Mouse (Mus musculus) frontal cortex, adult (tissue): ENCODE measurements at regions not wholly inside any gene's neighbourhood (a gene's known extent, or its start where the extent isn't known, plus 50 kb on each side); places are given as distances from the start of the nearest gene placed in this dataset.

ENCODE experiments used
- ATAC-seq: cut with Nextera tagmentation; 2 replicates; pipeline ENCODE4 v1.9.2; 2017; ENCODE audit warnings: mild to moderate bottlenecking, moderate library complexity, mixed read lengths; ENCODE audit not compliant: low TSS enrichment

DNA sequence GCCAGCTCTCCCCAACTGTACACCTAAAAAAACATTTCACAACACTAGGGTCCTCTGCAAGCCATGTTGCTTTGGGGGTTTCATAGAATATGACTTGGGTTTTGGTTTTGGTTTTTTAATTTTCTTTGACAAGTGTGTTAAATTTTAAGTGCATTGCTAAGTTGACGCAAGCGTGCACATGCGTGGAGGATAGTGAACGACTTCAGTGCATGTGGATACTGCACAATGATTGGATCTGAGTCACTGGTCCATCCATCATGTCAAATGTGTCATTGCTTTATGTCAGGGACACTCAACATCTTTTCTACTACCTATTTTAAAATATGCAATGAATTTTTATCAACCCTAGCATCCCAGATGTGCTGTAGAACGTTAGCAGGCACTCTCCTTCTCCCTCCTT is 134.5 kb upstream of the Pum3 start:
- ATAC-seq: no peak

DNA sequence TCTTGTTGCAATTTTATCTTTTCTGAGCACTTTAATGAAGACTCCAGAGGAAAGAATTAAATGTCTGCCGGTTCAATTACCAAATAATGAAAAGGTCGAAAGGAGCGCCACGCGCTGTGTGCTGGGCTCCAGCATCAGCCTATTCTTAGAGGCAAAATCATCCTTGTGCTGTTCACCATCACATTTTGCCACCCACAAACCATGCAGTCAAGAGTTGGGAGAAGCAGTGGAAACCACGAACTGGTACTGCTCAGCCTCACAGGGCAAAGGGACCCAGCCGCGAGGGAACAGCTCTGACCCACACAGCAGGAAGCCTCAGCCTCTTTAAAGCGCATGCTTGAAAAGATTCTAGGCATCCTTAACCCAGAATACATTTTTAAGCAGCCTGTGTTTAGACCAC is 134.0 kb upstream of the Pum3 start:
- peak; percentile 60 for ATAC-seq

DNA sequence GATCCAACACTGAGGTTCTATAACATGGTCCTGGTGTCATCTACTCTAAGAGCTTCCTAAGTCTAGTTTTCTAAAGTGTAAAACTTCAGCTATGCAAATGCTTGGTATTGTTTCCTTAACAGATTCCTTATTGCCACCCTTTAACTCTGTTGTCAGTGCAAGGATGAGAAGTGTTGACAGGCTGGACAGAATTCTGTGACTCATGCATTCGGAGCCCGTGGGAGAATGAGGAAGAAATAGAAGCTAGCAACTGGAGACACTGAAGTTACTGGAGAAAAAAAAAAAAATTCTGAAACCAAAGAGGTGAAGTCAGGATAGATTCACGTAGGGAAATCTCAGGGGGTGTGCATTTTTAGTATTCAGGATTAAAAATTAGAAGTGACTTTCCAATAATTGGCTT is 128.6 kb upstream of the Pum3 start:
- ATAC-seq: peak; percentile 90

DNA sequence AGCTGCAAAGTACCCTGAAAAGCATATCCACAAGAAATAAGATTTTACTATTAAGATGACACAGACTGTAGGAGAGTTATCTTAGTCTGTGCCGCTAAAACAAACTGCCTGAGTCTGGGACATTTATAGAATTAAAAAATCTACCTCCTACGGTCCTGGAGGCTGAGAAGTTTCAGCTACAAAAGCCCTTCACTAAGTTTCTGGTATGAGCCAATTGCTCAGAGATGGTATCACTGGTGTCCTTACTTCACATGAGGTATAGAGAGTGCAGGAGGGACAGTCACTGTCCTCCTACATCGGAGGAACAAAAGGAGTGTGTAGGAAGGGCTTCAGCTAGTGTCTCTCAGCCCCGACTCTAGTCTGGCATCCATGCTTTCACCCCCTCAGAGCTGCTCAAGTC is 127.1 kb upstream of the Pum3 start:
- peak; percentile 55 for ATAC-seq

DNA sequence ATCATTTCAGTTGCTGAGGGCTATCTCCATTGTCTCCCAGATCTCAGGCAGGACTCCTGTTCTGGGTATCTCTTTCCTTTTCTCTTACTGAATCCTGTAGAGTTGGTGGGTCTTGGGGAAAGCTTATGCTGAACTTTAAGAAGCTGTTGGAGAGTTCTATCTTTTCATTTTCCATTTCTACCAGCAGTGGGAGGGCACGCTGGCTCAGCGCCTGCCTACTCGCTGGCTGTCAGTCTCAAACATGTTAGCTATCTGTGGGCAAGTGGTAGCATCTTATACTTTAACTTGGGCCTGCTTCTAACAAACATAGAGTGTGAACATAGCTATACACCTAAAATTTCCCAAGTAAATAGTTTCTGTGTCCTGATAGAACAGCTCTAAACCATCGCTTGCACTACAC is 125.2 kb upstream of the Pum3 start:
- ATAC-seq: peak; percentile 39

DNA sequence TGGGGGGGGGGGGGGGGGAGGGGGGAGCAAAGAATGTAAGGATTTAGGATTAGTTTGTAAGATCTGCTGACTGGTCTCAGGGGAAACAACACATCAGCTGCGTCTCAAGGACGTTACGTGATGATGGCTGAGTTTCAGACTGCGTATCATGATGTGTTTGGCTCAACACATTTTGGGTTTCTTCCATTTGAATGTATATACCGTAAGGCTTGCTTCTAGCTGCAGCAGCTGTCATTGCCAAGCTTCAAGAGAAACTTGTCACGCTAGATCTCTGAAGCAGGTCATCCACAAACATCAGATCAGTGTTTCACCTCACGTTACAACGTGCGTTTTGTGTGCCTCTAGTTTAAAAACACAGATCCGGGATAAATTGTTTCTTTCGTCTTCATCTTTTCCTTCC is 123.6 kb upstream of the Pum3 start:
- peak; percentile 16; the same call in 1 of the 2 replicates for ATAC-seq

DNA sequence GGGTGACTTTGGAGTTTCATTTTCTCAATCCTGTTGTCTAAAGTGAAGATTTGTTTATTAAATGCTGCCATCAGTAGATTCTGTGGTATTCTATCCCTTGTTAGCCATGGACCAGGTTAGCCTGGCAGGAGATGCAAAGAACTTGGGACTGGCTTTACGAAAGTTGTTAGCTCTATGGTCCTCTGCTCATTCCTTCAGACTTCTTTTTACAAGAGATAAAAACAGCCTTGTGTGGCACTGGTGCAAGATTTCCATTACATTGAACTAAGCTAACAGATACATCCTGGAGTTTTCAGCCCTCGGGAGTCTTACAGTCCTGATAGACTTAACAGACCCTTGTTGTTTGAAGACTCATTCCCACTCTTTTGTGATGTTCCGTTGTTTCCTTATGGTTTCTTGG is 108.1 kb upstream of the Pum3 start:
- no peak for ATAC-seq

DNA sequence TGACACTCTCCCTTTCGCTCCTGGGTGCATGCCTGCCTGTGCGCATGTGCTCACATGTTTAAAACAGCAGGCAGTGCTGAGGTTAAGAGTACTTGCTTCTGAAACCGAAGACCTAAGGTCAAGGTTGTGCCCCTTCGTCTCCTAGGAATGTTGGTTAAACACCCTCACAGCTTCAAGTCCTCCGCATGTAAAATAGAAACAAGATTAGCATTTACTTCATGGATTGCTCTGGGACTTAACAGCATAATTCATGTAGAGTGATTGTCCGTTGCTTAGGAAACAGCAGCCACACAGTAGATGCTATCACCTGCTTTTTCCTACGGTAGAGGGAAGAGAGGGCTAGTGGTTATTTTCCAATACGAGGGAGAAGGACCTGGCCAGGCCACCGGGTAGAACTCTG is 107.4 kb upstream of the Pum3 start:
- no peak for ATAC-seq

DNA sequence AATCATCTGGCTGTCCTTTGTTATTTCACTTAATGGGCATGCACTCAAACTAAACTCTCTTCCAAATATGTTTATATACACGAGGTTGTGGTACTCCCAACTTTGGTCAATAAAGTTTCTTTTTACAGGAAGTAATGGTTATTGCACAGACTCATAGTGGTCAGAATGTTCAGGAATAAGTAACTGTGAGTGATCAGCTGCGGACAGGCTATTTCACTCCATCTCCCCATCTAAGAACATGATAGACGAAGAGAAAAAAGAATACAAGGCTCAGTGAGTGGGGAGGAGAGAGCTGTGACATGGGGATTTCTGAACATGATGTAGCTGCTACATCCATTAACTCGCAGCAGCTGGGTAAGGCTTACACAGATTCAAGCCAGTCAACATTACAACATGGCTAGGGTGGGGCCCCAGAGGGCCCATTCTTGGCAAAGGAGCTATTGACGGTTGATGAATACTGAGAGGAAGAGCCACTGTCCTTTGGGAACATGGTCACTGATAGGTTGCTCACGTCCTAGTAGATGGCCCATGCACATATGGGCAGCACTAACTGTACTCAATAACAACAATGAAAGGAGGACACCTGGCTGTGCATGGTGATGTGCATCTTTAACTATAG is 98.4 kb upstream of the Pum3 start:
- ATAC-seq: no peak

DNA sequence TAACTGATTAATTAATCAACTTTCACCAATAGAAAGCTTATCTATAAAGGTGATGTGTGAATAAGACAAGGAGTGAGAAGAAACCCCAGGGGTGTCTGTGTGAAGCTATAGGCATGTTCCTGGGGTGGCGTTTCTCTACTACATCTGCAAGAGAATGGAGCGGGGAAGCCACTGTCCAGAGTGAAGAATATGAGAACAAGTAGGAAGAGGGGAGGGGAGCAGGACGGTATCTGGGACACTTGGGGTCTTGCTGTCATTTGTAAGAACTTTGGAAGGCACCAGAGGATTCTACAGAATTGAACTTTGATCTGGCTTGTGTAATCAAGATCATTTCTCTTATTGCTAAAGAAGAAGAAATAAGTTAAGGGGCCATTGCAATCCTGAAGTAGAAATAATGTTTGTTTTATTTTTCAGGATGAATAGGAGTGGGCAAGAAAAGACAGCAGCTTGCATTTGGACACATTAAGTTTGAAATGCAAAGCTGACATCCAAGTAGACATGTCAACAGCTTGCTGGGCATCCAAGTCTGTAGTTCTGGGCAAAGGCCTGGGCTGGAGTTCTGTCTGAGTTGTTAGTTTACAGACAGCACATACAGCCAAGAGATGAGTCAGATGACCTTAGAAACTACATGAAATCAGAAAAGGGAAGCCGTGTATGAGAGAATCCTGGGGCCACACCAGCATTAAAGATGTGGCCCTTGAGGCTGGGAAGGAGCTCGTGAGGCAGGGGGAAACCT is 89.9 kb upstream of the Pum3 start:
- ATAC-seq: no peak

DNA sequence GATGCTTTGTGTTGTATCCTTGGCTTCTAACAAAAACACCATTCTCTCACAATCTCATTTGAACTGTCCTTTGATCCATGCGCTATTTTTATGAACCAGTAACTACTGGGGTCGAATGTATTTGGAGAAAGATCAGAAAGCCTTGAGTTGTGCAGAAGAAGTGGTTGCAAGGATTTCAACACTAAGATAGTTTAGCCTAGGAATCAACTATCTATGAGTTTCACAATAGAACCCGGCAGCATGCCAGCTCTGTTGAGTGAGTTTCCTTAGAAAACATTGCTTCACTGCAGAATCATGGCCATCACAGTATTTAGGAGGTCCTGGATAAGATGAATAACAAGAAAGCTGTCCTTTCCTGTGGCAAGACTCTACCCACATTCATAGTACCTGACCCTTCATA is 84.6 kb upstream of the Pum3 start:
- no peak for ATAC-seq

DNA sequence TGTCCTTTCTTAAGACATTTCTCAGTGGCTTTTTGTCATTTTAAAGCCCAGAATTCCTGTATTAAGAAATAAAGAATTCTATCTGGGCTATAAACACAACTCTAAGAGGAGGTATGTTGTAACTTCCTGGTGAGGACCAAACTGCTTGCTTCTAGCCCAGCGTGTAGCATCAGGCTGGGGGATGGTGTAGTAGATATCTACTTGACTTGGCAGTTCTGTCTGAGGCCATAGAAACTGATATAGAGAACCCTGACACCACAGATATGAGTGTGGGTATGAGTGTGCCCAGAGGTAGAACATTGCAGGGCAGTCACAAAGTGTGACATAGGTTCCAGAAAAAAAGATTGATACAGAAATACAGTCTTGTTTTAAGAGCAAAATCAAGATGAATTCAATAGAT is 83.9 kb upstream of the Pum3 start:
- no peak for ATAC-seq

DNA sequence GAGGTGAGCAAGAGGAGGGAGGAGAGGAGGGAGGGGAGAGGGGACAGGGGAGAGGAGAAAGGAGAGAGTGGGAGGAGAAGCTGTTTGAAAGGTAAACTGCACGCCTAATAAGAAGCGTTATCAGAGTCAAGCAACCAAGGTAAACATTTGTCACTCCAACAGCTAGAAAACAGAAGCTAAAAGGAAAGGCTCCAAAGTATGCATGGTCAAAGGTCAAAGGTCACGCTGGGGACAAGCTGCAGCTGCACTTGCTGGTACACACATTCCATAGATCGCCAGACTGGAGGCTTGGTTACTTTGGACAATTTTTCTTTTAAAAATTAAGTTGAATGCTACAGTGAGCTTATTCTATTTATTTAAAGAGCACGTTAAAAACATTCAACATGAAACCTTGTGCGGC is 81.7 kb upstream of the Pum3 start:
- no peak for ATAC-seq

DNA sequence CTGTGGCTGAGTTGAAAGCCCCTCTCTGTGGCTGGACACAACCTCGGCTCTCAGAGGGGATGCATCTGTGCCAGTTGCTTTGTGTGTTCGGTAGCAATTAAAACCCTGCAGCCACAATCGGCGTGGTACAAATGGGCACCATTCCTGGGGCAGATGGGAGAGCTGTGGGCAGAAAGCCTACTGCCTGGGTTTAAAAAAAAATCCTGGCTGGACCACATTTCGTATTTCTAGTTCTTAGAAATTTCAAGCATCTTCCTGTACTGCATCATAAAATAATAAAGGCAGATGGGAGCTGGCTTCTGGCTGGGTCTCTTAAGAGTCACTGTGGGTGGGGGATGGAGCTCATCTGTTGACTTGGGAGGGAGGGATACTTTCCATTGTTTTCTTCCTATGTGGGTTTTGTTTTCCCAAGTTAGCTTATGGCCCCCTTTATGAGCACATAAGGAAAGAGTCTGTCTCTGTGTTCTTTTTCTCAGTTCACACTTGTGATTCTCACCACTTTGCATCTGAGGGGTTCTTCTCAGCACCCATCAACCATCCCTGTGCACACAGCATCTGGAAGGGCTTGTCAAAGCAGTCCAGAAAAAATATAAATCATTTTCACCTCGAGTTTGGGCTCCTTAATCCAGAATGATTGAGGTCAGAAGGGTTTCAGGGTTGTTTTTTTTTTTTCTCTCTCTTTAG is 80.5 kb upstream of the Pum3 start:
- ATAC-seq: peak; percentile 86

DNA sequence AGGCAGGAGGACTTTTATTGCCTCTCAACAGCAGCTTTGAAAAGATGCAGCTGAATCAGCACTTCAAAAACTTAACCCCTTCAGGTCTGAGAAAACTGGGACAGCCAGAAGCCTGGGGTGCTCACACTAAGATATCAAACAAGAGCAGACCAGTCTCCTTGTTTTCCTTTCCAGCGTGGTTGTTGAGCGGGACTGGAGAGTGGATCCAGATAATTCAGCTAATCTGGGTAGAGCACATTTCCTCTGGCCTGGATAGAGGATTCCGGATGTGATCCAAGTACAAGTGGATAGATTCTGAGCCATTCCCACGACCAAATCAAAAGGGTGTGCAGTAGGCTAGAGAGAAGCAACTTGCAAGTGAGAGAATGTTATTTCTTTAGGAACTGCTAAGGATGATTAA is 68.7 kb upstream of the Pum3 start:
- ATAC-seq: no peak

DNA sequence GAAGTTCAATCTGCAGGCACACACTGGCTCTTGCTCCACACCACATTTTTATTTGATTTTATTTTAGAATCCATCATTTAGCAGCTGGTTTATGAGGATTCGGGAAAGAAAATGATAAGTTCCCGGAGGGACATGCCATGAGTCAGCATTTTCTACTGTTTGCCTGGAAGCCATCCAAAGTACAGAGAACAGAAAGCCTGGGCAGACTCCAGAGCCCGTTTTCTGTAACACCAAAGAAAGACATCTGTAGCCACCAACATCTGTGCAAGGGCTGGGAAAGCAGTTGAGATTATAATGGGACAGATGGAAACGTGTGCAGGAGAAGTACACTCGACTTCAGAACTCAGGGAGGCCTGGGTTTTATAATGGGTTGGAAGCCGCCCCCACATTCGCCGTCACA is 62.8 kb upstream of the Pum3 start:
- peak; percentile 67 for ATAC-seq

DNA sequence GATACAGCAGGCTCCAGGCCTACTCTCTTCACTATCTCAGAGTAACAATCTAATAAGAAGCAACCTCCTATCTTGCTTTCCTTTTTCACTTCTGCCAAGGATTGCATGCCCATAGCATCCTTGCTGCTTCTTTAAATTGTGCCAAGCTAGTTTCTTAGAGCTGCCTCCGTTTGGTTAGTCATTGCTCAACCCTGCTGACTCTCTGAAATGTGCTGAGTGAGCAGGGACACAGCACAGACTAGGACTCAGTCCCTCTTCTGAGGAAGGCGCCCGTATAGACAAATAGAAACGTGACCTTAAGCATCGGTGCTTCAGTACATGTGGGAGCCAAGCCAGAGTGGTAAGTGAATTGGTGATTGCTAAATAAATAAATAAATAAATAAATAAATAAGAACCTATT is 62.2 kb upstream of the Pum3 start:
- peak; percentile 84 for ATAC-seq

DNA sequence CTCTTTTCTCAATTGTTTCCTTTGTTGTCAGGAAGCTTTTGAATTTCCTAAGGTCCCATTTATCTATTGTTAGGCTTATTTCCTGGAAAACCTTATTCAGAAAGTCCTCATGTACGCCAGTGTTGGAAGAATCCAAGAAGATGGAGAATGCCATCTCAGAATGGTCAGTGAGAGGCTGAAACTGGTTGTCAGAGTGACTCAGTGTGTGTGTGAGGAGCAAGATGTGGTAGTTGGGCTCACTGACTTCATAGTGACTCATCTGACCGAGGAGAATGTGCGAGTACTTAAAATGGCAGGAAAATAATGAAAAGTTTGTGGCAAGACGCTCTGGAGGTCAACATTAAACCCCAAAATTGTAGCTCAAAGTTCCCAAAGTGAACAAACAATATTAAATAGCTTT is 59.4 kb upstream of the Pum3 start:
- ATAC-seq: no peak
